Mouse (Mus musculus): Measurements from ENCODE around the gene Zcchc2.

Gene Zcchc2

GRCm38 (mm10) chr1:106074141-106074540, 83.9 kb downstream of the Zcchc2 start:
- DNase-seq, result no peak

- DNase-seq, result no peak
Observed at GRCm38 (mm10) chr1:106074656-106075055, 84.5 kb downstream of the Zcchc2 start.

- DNase-seq, result no peak
Observed at GRCm38 (mm10) chr1:106076641-106077040, 86.4 kb downstream of the Zcchc2 start.

GRCm38 (mm10) chr1:106077166-106077565, 87.0 kb downstream of the Zcchc2 start:
- DNase-seq, result no peak
